Mouse (Mus musculus): ENCODE data around the gene 9130213A22Rik.
"Not testable (repeated sequence)": the region's sequence is repeated elsewhere in the genome, so short reads cannot be mapped to it uniquely, and the experiment has no call there.

The 9130213A22Rik gene

GRCm38 (mm10) chr11:69093856-69094255 is 28.5 kb downstream of the 9130213A22Rik start:
- not testable (repeated sequence) for DNase-seq (ENCODE audit: low spot score)

GRCm38 (mm10) chr11:69092871-69093270 is 29.5 kb downstream of the 9130213A22Rik start:
- DNase-seq (ENCODE audit: low spot score), result no peak

GRCm38 (mm10) chr11:69092386-69092751 is 30.0 kb downstream of the 9130213A22Rik start:
- DNase-seq (ENCODE audit: low spot score), result peak; percentile 92

DNA sequence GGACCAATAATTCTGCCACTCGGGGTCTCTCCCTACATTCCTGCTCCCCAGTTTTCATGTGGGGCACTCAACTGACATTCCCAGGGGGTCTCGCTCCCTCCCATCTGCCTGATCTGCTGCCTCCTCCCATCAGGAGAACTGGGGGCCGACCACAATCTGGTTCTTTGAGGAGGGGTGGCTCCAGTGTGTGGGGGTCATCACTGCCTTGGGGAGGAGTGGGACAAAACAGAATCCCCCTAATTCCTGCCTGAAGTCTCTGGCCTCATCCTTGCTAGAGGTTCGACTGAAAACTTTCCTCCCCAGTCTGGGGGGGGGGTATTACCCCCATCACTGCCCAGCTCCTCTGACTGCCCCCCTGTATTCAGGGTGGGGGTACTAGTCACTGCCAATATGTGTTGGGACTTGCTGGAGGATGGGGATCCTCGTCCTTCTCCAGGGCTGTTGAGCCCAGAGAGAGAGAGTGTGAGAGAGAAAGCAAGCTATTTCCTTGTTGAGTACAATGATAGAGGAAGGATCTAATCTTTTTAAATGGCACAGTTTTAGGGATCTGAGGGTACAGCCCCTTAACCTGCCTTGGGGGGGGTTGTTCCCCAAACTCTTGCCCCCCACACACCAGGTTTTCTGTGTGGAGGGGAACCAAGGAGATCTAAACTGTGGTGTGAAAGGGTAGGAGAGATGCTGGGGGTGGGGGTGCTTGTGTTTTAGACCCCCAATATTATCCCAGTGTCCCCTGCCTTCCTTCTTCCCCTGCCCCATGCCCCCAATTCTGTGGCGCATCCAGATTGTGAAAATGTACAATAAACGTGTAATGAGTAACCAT is 30.6 kb downstream of the 9130213A22Rik start:
- no peak for DNase-seq (ENCODE audit: low spot score)

GRCm38 (mm10) chr11:69090367-69090766 is 32.0 kb downstream of the 9130213A22Rik start:
- DNase-seq (ENCODE audit: low spot score), result no peak

DNA sequence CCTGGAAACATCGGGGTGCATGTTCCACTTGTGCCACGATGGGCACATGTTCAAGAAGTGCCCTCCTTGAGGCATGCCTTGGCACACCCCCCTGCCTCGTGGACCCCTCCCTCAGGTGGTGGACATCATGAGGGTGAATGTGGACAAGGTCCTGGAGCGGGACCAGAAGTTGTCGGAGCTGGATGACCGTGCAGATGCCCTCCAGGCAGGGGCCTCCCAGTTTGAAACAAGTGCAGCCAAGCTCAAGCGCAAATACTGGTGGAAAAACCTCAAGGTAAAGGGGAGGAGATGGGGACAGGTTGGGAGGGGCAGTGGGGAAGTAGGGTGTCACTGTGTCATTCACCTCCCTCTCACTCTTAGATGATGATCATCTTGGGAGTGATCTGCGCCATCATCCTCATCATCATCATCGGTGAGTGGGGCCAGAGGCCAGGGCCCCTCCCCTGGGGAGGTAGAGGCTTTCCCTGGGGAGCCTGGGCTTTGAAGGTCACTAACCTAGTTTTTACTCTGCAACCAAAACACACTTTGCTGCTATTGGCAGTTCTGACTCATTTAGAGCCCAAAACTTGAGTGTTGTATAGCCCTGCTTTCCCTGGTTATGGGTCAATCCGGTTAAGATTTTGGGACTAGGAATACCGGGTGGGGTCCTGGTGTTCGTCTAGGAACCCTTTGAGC is 32.6 kb downstream of the 9130213A22Rik start:
- no peak for DNase-seq (ENCODE audit: low spot score)

DNA sequence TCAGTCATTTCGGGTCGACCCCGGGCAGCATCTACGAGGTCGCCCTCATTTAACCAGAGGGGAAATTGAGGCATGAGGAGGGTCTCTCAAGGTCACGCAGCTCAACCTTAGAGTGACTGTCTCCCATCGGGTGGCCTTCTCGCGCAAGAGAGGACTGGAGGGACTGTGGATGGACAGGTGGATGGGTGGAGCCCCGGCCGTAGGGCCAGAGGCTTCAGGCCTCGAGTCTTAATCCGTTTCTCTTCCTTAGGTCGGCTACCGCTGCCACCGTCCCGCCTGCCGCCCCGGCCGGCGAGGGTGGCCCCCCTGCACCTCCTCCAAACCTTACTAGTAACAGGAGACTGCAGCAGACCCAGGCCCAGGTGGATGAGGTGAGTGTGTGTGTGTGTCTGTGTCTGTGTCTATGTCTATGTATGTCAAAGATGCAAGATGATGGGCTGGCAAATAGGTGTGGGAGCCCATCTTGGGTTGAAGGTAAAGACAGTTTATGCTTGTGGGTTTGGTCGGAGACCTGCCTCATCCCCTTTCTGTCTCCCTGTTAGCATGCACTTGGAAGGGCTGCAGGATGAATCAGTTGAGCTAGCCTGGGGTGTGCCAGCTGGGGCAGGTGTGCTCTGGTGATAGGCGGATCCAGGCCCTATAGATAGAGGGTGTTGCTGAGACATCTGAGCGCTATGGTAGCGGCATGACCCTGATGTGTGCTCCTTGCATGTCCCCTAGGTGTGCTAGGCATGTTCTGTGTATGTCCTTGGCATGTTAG is 33.4 kb downstream of the 9130213A22Rik start:
- DNase-seq (ENCODE audit: low spot score), result no peak

DNA sequence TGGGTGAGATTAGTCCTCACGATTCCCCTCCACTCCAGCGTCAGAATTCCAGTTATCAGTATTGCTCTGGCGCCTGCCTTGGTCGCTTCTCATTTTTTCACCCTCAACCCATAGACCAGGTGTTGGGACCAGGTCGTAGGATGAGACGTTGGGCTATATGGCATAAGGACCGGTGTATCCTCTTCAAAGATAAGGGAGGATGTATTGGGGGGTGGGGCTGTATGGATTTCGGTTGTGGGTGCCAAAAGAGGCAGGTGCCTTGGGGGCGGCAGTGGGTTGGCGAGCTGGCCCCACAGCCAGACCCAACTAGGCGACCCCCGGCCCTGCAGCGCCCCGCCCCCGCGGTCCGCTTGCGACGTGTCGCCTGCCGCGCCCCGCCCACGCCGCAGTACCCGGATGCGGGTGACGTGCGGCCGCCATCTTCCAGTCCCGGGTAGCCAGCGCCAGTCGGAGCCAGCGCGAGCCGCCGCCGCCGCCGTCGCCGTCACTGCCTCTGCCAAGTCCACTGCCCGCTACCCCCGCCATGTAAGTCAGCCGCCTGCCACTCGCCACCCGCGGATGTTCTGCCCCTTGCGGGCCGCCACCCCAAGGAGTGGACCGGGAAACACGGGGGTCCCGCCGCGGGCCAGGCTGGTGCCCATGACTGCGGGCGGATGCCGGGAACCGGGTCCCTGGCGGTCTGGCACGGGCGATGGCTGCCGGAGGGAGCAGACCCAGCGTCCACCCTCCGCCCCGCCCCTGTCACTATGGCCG is 34.1 kb downstream of the 9130213A22Rik start, which contains the start of gene Vamp2:
Gene Vamp2 (plus strand): TSS at position 388 of the 753 bp plus-strand sequence.
- peak; percentile 93 for DNase-seq (ENCODE audit: low spot score)

DNA sequence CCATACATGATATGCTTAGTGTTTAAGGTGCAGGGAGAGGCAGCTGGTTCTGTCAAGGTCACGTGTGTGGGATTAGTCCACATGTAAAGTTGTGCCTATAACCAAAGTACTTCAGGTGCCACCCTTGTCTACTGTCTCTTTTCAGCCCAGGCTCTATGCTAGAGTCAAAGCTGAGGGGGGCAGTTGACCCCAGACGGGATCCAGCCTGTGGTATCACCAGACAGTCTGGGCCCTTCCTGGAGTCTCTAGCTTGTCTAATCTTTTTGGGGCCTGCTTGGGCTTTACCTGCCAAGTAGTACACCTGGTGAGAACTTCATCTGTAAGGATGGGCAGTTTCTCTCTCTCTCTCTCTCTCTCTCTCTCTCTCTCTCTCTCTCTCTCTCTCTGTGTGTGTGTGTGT is 34.8 kb downstream of the 9130213A22Rik start:
- no peak for DNase-seq (ENCODE audit: low spot score)

- no peak for DNase-seq (ENCODE audit: low spot score)
Observed at GRCm38 (mm10) chr11:69087082-69087481, 35.3 kb downstream of the 9130213A22Rik start.

- DNase-seq (ENCODE audit: low spot score), result no peak
Observed at GRCm38 (mm10) chr11:69086390-69086789, 36.0 kb downstream of the 9130213A22Rik start.

GRCm38 (mm10) chr11:69085608-69086007 is 36.8 kb downstream of the 9130213A22Rik start:
- no peak for DNase-seq (ENCODE audit: low spot score)

GRCm38 (mm10) chr11:69081613-69082012 is 40.8 kb downstream of the 9130213A22Rik start:
- no peak for DNase-seq (ENCODE audit: low spot score)

GRCm38 (mm10) chr11:69080855-69081222 is 41.5 kb downstream of the 9130213A22Rik start:
- no peak for DNase-seq (ENCODE audit: low spot score)

- DNase-seq (ENCODE audit: low spot score), result no peak
Observed at GRCm38 (mm10) chr11:69080102-69080854, 42.1 kb downstream of the 9130213A22Rik start.

DNA sequence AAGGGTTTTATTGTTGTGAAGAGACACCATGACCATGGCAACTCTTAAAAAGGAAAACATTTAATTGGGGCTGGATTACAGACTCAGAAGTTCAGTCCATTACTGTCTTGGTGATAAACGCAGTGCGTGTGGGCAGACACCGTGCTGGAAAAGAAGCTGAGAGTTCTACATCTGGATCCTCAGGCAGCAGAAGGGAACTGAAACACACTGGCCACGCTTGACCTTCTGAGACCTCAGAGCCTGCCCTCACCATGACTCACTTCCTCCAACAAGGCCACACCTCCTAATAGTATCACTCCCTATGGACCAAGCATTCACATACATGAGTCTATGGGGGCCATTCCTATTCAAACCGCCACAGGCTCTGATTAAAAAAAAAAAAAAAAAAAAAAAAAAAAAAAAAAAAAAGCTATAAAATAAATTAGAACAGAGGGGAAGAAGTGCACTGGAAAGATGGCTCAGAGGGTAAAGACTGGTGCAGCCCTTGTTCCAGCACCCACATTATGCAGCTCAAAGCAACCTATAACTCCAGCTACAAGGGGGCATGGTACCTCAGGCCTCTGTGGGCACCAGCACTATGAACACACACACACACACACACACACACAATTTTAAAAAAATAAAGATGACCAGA is 43.5 kb downstream of the 9130213A22Rik start:
- DNase-seq (ENCODE audit: low spot score), result no peak

GRCm38 (mm10) chr11:69078041-69078440 is 44.3 kb downstream of the 9130213A22Rik start:
- DNase-seq (ENCODE audit: low spot score), result no peak

DNA sequence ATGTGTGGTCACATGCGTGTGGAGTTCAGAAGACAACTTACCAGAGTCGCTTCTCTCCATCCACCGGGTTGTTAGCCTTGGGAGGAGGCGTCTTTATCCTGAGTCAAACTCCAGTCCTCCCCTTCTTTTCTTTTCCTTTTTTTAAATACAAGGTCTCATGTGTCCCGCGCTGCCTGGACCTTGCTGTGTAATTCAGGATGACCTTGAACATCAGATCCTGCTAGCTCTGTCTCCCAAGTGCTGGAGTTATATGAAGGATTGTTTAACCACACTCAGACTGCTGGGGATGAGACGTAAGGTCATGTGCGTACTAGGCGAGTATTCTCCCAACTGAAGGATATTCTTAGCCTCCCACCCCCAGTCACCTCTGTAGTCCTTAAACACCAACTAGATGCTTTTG is 45.1 kb downstream of the 9130213A22Rik start:
- DNase-seq (ENCODE audit: low spot score), result no peak

DNA sequence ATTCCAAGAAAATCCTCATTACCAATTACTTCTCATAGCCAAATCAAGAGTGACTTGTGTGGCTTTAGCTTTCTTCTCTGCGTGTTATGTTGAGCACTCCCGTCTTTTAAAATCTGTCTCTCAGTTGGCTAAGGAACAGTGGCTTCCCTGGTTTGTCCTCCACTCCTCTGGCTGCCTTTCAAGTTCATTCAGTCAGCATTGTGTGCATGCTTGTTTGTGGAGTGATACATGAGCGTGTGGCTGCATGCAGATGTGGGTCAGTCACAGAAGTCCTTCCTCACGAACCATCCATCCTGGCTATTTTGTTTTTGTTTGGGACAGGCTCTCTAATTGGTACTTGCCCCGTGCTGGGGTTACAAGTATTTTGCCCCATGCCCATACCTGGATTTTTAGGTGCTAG is 45.8 kb downstream of the 9130213A22Rik start:
- no peak for DNase-seq (ENCODE audit: low spot score)

DNA sequence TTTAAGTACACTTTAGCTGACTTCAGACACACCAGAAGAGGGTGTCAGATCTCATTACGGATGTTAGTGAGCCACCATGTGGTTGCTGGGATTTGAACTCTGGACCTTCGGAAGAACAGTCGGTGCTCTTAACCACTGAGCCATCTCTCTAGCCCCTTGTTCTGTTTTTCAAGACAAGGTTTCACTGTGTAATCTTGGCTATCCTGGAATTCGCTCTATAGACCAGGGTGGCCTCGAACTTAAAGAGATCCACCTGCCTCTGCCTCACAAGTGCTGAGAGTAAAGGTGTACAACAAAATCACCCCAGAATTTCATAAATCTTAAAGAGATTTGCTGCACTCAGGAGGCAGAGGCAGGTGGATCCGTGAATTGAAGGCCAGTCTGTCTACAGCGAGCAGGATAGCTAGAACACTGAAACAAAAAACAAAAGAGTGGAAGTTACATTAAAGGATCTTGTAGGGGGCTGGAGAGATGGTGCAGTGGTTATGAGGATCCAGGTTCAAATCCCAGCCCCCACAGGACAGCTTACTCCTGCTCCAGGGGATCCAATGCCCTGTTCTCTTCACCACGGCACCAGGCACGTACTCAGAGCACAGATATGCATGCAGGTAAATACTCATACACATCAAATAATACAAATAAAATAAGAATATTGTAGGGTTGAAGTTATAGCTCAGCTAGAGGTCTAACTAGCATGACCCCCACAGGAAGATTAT is 46.5 kb downstream of the 9130213A22Rik start:
- no peak for DNase-seq (ENCODE audit: low spot score)

Data from retina, embryonic 14.5 days (tissue).